14 mouse cellular contexts compared by ENCODE assay signal in the genomic region with DNA sequence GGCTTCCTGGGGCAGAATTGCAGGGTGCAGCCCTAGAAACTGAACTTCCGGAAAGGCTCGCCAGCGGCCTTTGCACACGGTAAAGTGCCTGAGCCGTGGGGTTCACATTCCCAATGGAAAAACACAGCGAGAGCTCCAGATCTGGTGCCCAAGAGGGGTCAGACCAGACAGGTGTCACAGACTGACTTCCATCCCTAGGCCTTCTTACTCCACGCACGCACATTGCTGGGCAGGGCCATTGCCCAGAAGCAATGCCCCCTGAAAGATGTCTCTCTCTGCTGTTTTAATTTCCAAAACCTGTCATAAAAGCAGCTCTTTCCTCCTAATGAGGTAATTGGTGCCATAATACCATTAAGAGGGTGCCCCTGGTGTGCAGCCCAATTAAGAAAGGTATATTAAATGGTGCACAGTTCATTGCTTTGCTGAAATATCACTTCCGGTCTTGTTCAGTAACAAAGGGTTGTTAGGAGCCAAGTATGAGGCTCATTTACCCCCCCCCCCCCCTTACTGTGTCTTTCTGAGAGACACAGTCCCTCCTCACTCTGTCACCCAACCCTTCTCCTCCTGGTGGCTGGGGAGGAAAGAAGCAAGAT.
A peak's percentile ranks its signal among the peaks of the same experiment; 100 is the strongest.
DNase-seq lines count a peak whose midpoint lies in the region; ATAC-seq and TF ChIP-seq lines count a peak whose summit lies in the region.
"Had no signal": no experiment of that assay in that cellular context is flagged by ENCODE, and none has a peak within 500 bp of the region (broad histone marks: within the 10 kb centered on the region; RNA-seq: fewer than 3 reads in every experiment).

No protein-coding gene starts in this region.

- 0 out of 2 replicates have a peak overlapping the region, but pooled peaks have one; percentile 3 for H3K27ac ChIP-seq in hindbrain, embryonic 13.5 days
- H3K27ac ChIP-seq in hindbrain, embryonic 10.5 days: no peak overlapping the region
- H3K27ac ChIP-seq in lung, postnatal 0 days (ENCODE audit: low read length): no peak overlapping the region
- H3K27ac ChIP-seq in limb, embryonic 15.5 days: peak overlapping the region; percentile 77
- H3K27ac ChIP-seq: layer of hippocampus, adult 2 months; liver, embryonic 12.5 days; macrophage; midbrain, embryonic 12.5 days had no signal

- H3K4me2 ChIP-seq in hindbrain, embryonic 13.5 days: no peak overlapping the region
- no peak overlapping the region for H3K4me2 ChIP-seq in lung, postnatal 0 days (replicated peaks; ENCODE audit: low read depth, low read length)
- H3K4me2 ChIP-seq in limb, embryonic 15.5 days: no peak overlapping the region
- H3K4me2 ChIP-seq: liver, embryonic 12.5 days; midbrain, embryonic 12.5 days had no signal

- no peaks in the 10 kb centered on the region for H3K9me3 ChIP-seq in hindbrain, embryonic 13.5 days
- no peaks in the 10 kb centered on the region for H3K9me3 ChIP-seq in hindbrain, embryonic 10.5 days
- H3K9me3 ChIP-seq in lung, postnatal 0 days (ENCODE audit: low read length): no peaks in the 10 kb centered on the region
- H3K9me3 ChIP-seq in limb, embryonic 15.5 days: no peaks in the 10 kb centered on the region
- H3K9me3 ChIP-seq: liver, embryonic 12.5 days; midbrain, embryonic 12.5 days had no signal

- no peak for DNase-seq in hindbrain, embryonic 10.5 days (ENCODE audit: low spot score)
- no peak for DNase-seq in lung, postnatal 0 days (ENCODE audit: low spot score)
- DNase-seq in lung, postnatal 4 days: no peak
- DNase-seq in gastrocnemius, adult 8-10 months (ENCODE audit: low spot score in 2 of 2): no peak
- DNase-seq in urinary bladder, postnatal 25 days (ENCODE audit: low spot score): no peak
- DNase-seq: cerebellum, postnatal 10 days; thymus, postnatal 25 days had no signal

- no peak for TF ChIP-seq EP300 in lung, postnatal 0 days (IDR thresholded peaks at IDR 0.05)

- WGBS in hindbrain, embryonic 13.5 days: 66% methylated on average over 9 of the region's 9 CpGs
- WGBS in hindbrain, embryonic 10.5 days: 73% methylated on average over 9 of the region's 9 CpGs
- WGBS in lung, postnatal 0 days: 58% methylated on average over 9 of the region's 9 CpGs
- 36% methylated on average over 9 of the region's 9 CpGs for WGBS in limb, embryonic 15.5 days

- no peaks in the 10 kb centered on the region for H3K36me3 ChIP-seq in hindbrain, embryonic 13.5 days
- H3K36me3 ChIP-seq in hindbrain, embryonic 10.5 days: no peaks in the 10 kb centered on the region
- no peaks in the 10 kb centered on the region for H3K36me3 ChIP-seq in lung, postnatal 0 days (ENCODE audit: insufficient read depth, low read length)
- no peaks in the 10 kb centered on the region for H3K36me3 ChIP-seq in limb, embryonic 15.5 days
- H3K36me3 ChIP-seq: liver, embryonic 12.5 days; midbrain, embryonic 12.5 days had no signal

- peaks cover 25% of the 10 kb centered on the region for H3K4me1 ChIP-seq in hindbrain, embryonic 13.5 days (replicated peaks)
- H3K4me1 ChIP-seq in hindbrain, embryonic 10.5 days (replicated peaks): peaks cover 43% of the 10 kb centered on the region
- H3K4me1 ChIP-seq in lung, postnatal 0 days (ENCODE audit: insufficient read depth, low read depth, low read length): peaks cover 10% of the 10 kb centered on the region; the same call in 1 of the 2 replicates
- peaks cover 53% of the 10 kb centered on the region for H3K4me1 ChIP-seq in limb, embryonic 15.5 days
- H3K4me1 ChIP-seq: liver, embryonic 12.5 days had no signal

- H3K27me3 ChIP-seq in hindbrain, embryonic 13.5 days: peaks cover 45% of the 10 kb centered on the region
- peaks cover 65% of the 10 kb centered on the region for H3K27me3 ChIP-seq in hindbrain, embryonic 10.5 days (ENCODE audit: insufficient read depth, poor library complexity, severe bottlenecking)
- H3K27me3 ChIP-seq in lung, postnatal 0 days (replicated peaks; ENCODE audit: insufficient read depth, low read length): no peaks in the 10 kb centered on the region
- no peaks in the 10 kb centered on the region for H3K27me3 ChIP-seq in limb, embryonic 15.5 days

- no peak overlapping the region for H3K9ac ChIP-seq in hindbrain, embryonic 13.5 days
- no peak overlapping the region for H3K9ac ChIP-seq in lung, postnatal 0 days (replicated peaks; ENCODE audit: low read depth)
- no peak overlapping the region for H3K9ac ChIP-seq in limb, embryonic 15.5 days
- H3K9ac ChIP-seq: liver, embryonic 12.5 days; midbrain, embryonic 12.5 days had no signal

- ATAC-seq in hindbrain, embryonic 13.5 days (ENCODE audit: low FRiP score): peak; percentile 71
- ATAC-seq in lung, postnatal 0 days: no peak
- no peak for ATAC-seq in limb, embryonic 15.5 days (ENCODE audit: insufficient number of reproducible peaks, low FRiP score, low TSS enrichment, low read depth)
- ATAC-seq: liver, embryonic 12.5 days had no signal

- TF ChIP-seq CTCF in lung, postnatal 0 days (IDR thresholded peaks at IDR 0.05): peak; percentile 19; the same call in 1 of the 2 replicates

- H3K4me3 ChIP-seq in hindbrain, embryonic 13.5 days: no peak overlapping the region
- H3K4me3 ChIP-seq in hindbrain, embryonic 10.5 days: no peak overlapping the region
- no peak overlapping the region for H3K4me3 ChIP-seq in lung, postnatal 0 days (ENCODE audit: low read depth, low read length)
- no peak overlapping the region for H3K4me3 ChIP-seq in limb, embryonic 15.5 days
- H3K4me3 ChIP-seq: layer of hippocampus, adult 2 months; liver, embryonic 12.5 days; midbrain, embryonic 12.5 days; myocyte had no signal

Comparison
In these comparisons a context has a peak if more than half of its experiments do, and no peak if none do; other contexts are left out.
1. H3K27ac ChIP-seq: peak in hindbrain, embryonic 13.5 days (single experiment) and limb, embryonic 15.5 days (single experiment); none in hindbrain, embryonic 10.5 days (single experiment) and lung, postnatal 0 days (single experiment).